15 mouse cellular contexts compared by ENCODE assay signal in genomic region chr14:110007159-110007558, GRCm38 (mm10).
"Had no signal": no experiment of that assay in that cellular context is flagged by ENCODE, and none has a peak within 500 bp of the region (broad histone marks: within the 10 kb centered on the region; RNA-seq: fewer than 3 reads in every experiment).

No protein-coding gene starts in this region.

- H3K27me3 ChIP-seq: liver, embryonic 12.5 days; midbrain, embryonic 15.5 days; neural tube, embryonic 12.5 days; stomach, embryonic 15.5 days had no signal

- H3K9me3 ChIP-seq: liver, embryonic 12.5 days; midbrain, embryonic 15.5 days; neural tube, embryonic 12.5 days; stomach, embryonic 15.5 days had no signal

- H3K4me1 ChIP-seq: liver, embryonic 12.5 days; midbrain, embryonic 15.5 days; neural tube, embryonic 12.5 days; stomach, embryonic 15.5 days had no signal

- ATAC-seq: liver, embryonic 12.5 days; midbrain, embryonic 15.5 days had no signal

- H3K27ac ChIP-seq: layer of hippocampus, adult 2 months; liver, embryonic 12.5 days; midbrain, embryonic 15.5 days; neural tube, embryonic 12.5 days; stomach, embryonic 15.5 days had no signal

- H3K9ac ChIP-seq: liver, embryonic 12.5 days; lung, embryonic 14.5 days; midbrain, embryonic 15.5 days; neural tube, embryonic 12.5 days; stomach, embryonic 15.5 days had no signal

- DNase-seq: kidney, adult 18-20 months; kidney, postnatal 4 days; left cerebral cortex, postnatal 4 days; lung, embryonic 14.5 days; lung, postnatal 10 days; lung, postnatal 4 days; right cerebral cortex, postnatal 4 days; spleen, adult 18-20 months; thymus, postnatal 36 days had no signal

- H3K4me2 ChIP-seq: liver, embryonic 12.5 days; lung, embryonic 14.5 days; midbrain, embryonic 11.5 days; midbrain, embryonic 15.5 days; neural tube, embryonic 12.5 days; stomach, embryonic 15.5 days had no signal

- H3K36me3 ChIP-seq: liver, embryonic 12.5 days; midbrain, embryonic 15.5 days; neural tube, embryonic 12.5 days; stomach, embryonic 15.5 days had no signal

- H3K4me3 ChIP-seq: layer of hippocampus, adult 2 months; liver, embryonic 12.5 days; midbrain, embryonic 15.5 days; neural tube, embryonic 12.5 days; stomach, embryonic 15.5 days had no signal
